Mouse (Mus musculus) macrophage (primary cell): ENCODE results near the gene Spem2. TPM values are rescaled to one million over a fixed set of nuclear protein-coding genes. Genes with fewer than 3 reads are reported as not detected.

Source experiments
- H3K27ac ChIP-seq: fragments of 350-480 bp; formaldehyde crosslinking; 2 replicates; pipeline ENCODE4 v1.9.0; 2021
- H3K36me3 ChIP-seq: fragments of 350-480 bp; formaldehyde crosslinking; 2 replicates; pipeline ENCODE4 v1.9.0; 2021; ENCODE audit errors: inconsistent target
- H3K4me3 ChIP-seq: fragments of 350-480 bp; formaldehyde crosslinking; 2 replicates; pipeline ENCODE4 v1.9.0; 2021; ENCODE audit errors: inconsistent target
- H3K79me2 ChIP-seq: fragments of 350-480 bp; formaldehyde crosslinking; 2 replicates; pipeline ENCODE4 v1.9.0; 2021; ENCODE audit errors: inconsistent target
- WGBS: methylation state at CpG from one replicate; pipeline ENCODE4 v1.1.7; 2026; ENCODE audit warnings: inconsistent platforms; ENCODE audit not compliant: missing documents; 5-methylcytosine and 5-hydroxymethylcytosine counted together
- polyA plus RNA-seq: library from polyadenylated mRNA; stranded (reverse); fragments of 250-400 nt; gene quantifications from 3 replicates; pipeline ENCODE4 v1.2.4, GENCODE M21; 2018; ENCODE audit warnings: inconsistent platforms

Spem2 gene
- polyA plus RNA-seq, 1 experiment from 2014 or later = not detected

- Histone ChIP-seq H3K36me3 (no peaks in the 10 kb centered on the region), H3K27ac (no peak within 1 kb of the TSS), H3K79me2 (no peaks in the 10 kb centered on the region), H3K4me3 (no peak within 1 kb of the TSS)
- WGBS = 79% methylated on average over 10 of the region's 10 CpGs
Measured at GRCm38 (mm10) chr11:69815155-69815554, 3.1 kb downstream of the Spem2 start, which contains the start of gene Gm39566. TSS of gene Gm39566 (minus strand) at chr11:69815298.

DNA sequence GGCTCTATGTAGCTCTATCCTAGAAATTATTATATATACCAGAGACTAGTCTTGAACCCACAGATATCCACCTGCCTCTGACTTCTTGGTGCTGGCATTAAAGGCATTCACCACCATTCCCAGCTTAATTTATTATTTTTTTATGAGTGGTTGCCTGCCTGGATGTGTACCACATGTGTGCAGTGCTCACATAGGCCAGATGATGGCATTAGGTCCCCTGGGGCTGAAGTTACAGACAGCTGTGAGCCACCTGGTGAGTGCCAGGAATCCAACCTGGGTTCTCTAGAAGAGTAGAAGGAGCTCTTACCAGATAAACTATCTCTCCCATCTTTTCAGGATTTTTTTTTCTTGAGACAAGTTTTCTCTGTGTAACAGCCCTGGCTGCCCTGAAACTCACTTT, 8.0 kb downstream of the Spem2 start:
- Histone ChIP-seq H3K79me2 (no peaks in the 10 kb centered on the region), H3K4me3 (no peak overlapping the region), H3K36me3 (no peaks in the 10 kb centered on the region), H3K27ac (no peak overlapping the region)

GRCm38 (mm10) chr11:69807641-69808040, 10.6 kb downstream of the Spem2 start:
- 91% methylated on average over 2 of the region's 2 CpGs for WGBS
- H3K4me3 ChIP-seq = no peak overlapping the region
- no peaks in the 10 kb centered on the region for H3K36me3 ChIP-seq
- no peak overlapping the region for H3K27ac ChIP-seq
- H3K79me2 ChIP-seq = no peaks in the 10 kb centered on the region

DNA sequence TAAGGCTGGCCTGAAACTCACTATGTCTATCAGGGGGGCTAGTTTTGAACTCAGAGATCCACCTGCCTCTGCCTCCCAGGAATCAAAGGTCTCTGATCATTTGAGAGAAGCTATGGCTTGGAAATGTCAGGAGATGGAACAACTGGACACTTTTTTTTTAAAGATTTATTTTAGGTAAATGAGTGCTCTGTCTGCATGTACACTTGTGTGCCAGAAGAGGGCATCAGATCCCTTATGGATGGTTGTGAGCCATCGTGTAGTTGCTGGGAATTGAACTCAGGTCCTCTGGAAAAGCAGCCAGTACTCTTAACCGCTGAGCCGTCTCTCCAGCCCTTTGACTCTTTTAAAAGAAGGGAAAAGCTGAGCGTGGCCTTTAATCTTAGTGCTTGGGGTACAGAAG, 11.9 kb downstream of the Spem2 start:
- no peaks in the 10 kb centered on the region for H3K36me3 ChIP-seq
- no peak overlapping the region for H3K4me3 ChIP-seq
- H3K27ac ChIP-seq = no peak overlapping the region
- WGBS = 92% methylated on average over 4 of the region's 4 CpGs
- H3K79me2 ChIP-seq = no peaks in the 10 kb centered on the region

GRCm38 (mm10) chr11:69804972-69805909, 13.0 kb downstream of the Spem2 start, which contains the start of gene Tmem102:
TSS of gene Tmem102 (minus strand) at chr11:69805624.
- whole genome bisulfite sequencing = 64% methylated on average over 29 of the region's 29 CpGs
- H3K27ac ChIP-seq = no peak within 1 kb of the TSS
- H3K79me2 ChIP-seq = no peaks in the 10 kb centered on the region
- H3K4me3 ChIP-seq = no peak within 1 kb of the TSS
- no peaks in the 10 kb centered on the region for H3K36me3 ChIP-seq

- H3K36me3 ChIP-seq = no peaks in the 10 kb centered on the region
- H3K4me3 ChIP-seq = no peak overlapping the region
- H3K79me2 ChIP-seq = no peaks in the 10 kb centered on the region
- no peak overlapping the region for H3K27ac ChIP-seq
- WGBS = 61% methylated on average over 12 of the region's 12 CpGs
Measured at GRCm38 (mm10) chr11:69804652-69804940, 13.7 kb downstream of the Spem2 start.

GRCm38 (mm10) chr11:69803786-69804651, 14.2 kb downstream of the Spem2 start:
- Histone ChIP-seq H3K79me2 (no peaks in the 10 kb centered on the region), H3K36me3 (no peaks in the 10 kb centered on the region), H3K27ac (no peak overlapping the region), H3K4me3 (peak overlapping the region; percentile 17; the same call in 1 of the 2 replicates)
- 6% methylated on average over 59 of the region's 60 CpGs for WGBS

- no peak overlapping the region for H3K27ac ChIP-seq
- H3K79me2 ChIP-seq = no peaks in the 10 kb centered on the region
- peak overlapping the region; percentile 17; the same call in 1 of the 2 replicates for H3K4me3 ChIP-seq
- no peaks in the 10 kb centered on the region for H3K36me3 ChIP-seq
- WGBS = 4% methylated on average over 12 of the region's 12 CpGs
Measured at GRCm38 (mm10) chr11:69803328-69803727, 14.9 kb downstream of the Spem2 start.

DNA sequence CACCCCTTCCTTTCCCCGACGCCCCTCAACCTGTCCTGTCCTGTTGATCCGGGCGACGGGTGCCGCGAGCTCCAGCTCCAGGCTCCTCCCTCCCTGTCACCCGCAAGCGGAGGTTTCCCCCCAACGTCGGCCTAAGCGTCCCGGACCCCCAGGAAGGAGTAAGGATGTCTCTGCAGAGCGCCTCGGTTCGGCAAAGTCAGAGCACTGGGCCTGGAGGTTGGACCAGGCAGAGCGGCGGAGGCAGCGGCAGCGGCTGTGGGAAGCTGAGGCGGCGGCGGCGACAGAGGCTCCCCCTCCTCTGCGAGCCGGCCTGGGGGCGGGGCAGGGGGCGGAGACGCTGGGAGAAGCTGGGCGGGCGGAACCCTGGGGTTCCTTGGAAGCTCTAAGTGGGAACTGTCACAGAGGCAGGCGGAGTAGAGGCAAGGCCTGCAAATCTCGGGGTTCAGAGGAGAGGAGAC, 15.6 kb downstream of the Spem2 start:
- H3K36me3 ChIP-seq = no peaks in the 10 kb centered on the region
- no peak overlapping the region for H3K27ac ChIP-seq
- WGBS = 3% methylated on average over 33 of the region's 33 CpGs
- peak overlapping the region; percentile 17; the same call in 1 of the 2 replicates for H3K4me3 ChIP-seq
- H3K79me2 ChIP-seq = no peaks in the 10 kb centered on the region

GRCm38 (mm10) chr11:69801379-69801977, 16.8 kb downstream of the Spem2 start, which contains the start of gene Fgf11:
TSS of gene Fgf11 (minus strand) at chr11:69801857.
- no peak within 1 kb of the TSS for H3K27ac ChIP-seq
- 11% methylated on average over 11 of the region's 33 CpGs for WGBS
- no peaks in the 10 kb centered on the region for H3K79me2 ChIP-seq
- no peaks in the 10 kb centered on the region for H3K36me3 ChIP-seq
- H3K4me3 ChIP-seq = peak within 1 kb of the TSS; percentile 10; the same call in 1 of the 2 replicates

- WGBS = 3% methylated on average over 36 of the region's 36 CpGs
- no peaks in the 10 kb centered on the region for H3K36me3 ChIP-seq
- no peaks in the 10 kb centered on the region for H3K79me2 ChIP-seq
- H3K27ac ChIP-seq = no peak overlapping the region
- peak overlapping the region; percentile 10; the same call in 1 of the 2 replicates for H3K4me3 ChIP-seq
Measured at GRCm38 (mm10) chr11:69800392-69801197, 17.7 kb downstream of the Spem2 start.

DNA sequence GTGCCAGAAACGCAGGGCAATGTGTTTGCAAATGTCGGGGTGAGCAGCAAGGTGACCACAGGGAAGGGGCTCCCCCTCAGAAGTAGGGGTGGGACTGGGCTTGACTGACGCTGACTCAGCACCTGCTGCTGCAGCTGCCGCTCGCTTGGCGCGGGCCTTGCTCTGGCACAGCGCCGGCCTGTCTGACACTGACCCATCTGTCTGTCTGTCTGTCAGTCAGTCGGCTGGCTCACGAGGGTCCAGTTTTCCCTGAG, 18.2 kb downstream of the Spem2 start:
- Histone ChIP-seq H3K4me3 (no peak overlapping the region; the same call in 1 of the 2 replicates), H3K27ac (no peak overlapping the region), H3K36me3 (no peaks in the 10 kb centered on the region), H3K79me2 (no peaks in the 10 kb centered on the region)
- WGBS = 6% methylated on average over 11 of the region's 11 CpGs

DNA sequence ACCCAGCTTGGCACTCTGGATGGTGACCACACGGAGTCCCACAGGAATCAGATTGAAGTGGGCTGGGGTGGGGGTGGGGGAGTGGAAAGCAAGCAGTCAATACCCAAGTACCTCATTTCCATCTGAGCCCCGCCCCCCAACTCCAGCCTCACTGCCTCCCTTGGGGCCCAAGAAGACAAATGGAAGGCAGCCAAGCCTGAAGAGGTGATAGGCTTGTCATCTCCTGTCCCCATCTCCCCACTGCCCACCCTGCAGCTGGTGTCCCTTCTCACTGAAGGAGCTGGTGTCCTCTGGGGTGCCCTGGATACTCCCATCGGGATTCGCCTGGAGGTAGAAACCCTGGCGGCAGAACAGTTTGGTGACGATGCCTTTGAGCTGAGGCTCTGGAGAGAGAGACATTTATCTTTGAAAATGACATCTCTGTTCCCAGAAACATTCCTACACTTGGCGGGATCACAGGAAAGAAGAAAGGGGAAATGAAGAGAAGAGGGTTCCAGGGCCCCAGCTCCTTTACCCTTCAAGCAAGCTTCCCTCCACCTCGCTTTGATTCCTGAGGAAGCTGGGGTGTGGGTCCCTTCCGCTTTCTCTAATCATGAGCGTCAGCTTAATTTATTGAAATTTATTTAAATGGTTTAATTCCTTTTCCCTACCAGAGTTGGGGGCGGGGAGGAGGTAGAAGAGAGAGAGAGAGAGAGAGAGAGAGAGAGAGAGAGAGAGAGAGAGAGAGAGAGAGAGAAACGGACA, 18.7 kb downstream of the Spem2 start:
- H3K79me2 ChIP-seq = no peaks in the 10 kb centered on the region
- 47% methylated on average over 10 of the region's 12 CpGs for WGBS
- H3K36me3 ChIP-seq = no peaks in the 10 kb centered on the region
- H3K4me3 ChIP-seq = no peak overlapping the region
- H3K27ac ChIP-seq = no peak overlapping the region
